Mouse (Mus musculus) lung, postnatal 4 days (tissue): ENCODE measurements around the gene Ptprm.

Experiments
- DNase-seq, 2 experiments: peaks; one replicate each; pipeline ENCODE4 v3.0.0; 2021

Gene Ptprm

GRCm38 (mm10) chr17:67055681-67056080 lies 298.6 kb downstream of the Ptprm start:
- DNase-seq: no peak

- no peak for DNase-seq
These were observed 300.1 kb downstream of the Ptprm start for GRCm38 (mm10) chr17:67054202-67054601.

GRCm38 (mm10) chr17:67052624-67053314 lies 301.5 kb downstream of the Ptprm start:
- DNase-seq: no peak

DNA sequence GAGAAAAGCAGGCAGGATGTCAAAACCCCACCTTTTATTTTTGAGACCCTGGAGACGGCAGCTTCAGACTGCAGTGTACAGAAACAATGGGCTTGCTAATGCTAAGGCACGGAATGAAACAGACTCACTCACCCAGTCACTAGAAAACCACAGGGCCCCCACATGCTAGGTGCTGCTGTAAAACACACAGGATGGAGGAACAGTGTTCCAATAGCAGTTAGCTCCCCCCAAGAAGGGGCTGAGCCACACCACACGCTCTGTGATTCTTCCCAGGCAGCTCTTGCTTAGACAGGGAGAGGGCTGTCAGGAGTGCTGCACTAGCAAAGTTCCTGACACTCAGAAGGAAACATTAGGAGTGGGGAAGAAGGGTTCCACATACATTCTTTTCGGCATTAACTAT lies 306.6 kb downstream of the Ptprm start:
- no peak for DNase-seq

GRCm38 (mm10) chr17:67038558-67038957 lies 315.7 kb downstream of the Ptprm start:
- DNase-seq: no peak

GRCm38 (mm10) chr17:67033547-67033946 lies 320.7 kb downstream of the Ptprm start:
- no peak for DNase-seq

GRCm38 (mm10) chr17:67032021-67032420 lies 322.2 kb downstream of the Ptprm start:
- DNase-seq: no peak

DNA sequence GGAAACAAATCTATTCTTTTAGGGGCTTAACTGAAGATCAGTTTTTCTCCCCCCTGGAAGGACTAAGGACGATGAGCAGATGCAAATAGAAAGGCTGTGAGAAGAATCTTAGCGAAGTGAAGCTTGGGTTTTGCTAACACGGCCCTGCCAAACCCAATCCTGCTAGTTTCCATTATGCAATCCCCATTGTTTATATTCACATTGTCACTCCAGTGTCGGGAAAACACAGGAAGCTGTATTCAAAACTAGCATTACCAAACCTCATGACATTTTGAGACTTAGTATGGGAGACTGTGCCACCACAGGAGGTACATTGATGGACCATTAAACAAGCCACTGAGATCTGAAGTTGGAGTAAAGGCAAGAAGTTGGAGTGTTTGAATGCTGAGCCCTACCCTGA lies 322.9 kb downstream of the Ptprm start:
- no peak for DNase-seq

DNA sequence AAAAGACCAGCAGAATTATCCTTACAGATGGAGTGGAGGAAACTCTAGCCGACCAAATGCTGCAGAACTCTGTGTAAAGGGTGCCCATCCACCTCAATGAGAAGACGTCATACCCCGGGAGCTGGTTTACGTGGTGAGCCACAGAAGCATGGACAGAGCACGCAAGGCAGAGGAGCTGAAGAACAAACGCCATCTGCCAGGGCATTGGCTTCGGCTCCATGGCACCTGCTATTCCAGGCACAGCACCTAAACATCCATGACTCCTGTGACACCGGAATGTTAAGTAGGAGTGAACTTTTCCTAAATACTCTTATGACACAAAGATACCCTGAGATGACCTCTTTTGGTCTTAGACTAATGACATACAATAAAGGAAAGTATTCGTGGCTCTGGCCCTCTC lies 327.0 kb downstream of the Ptprm start:
- no peak for DNase-seq

DNA sequence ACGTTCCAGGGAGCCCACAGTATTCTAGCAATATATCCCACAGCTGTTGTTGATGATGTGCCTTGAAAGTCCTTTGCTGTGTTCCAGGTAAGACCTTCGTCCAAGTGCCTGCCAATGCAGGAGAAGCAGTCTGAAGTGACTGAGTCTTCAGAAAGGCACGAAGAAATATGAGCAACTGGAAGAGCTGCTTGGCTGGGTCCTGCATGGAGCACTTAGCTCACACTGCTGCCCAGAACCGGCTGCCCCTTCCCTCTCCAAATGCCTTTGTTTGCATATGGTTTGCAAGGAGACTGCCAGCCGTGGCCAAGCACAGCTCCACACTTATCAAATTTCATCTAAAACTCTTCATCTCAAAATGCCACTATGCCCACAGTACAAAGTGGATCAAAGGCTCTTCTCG lies 337.8 kb downstream of the Ptprm start:
- DNase-seq: peak in 1 of 2 experiments; percentile 26

DNA sequence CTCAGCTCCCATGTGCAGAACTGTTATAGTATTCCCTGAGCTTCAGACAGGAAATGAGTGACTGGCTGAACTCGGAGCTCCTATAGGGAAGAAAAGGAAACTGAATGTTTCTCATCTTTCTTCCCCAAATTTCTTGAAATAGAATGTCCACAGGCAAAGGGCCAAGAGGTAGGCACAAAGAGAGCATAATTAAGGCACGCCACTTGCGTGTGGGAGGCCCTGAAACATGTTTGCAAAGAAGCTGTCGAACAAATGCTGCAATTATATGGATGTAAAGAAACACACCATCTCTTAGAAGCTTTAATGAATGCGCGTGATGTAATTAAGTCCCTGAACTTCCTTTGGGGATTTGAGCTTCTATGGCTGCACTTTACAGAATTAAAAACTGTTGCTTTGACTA lies 341.0 kb downstream of the Ptprm start:
- DNase-seq: no peak

- no peak for DNase-seq
These were observed 342.2 kb downstream of the Ptprm start for GRCm38 (mm10) chr17:67011836-67012583.

- DNase-seq: no peak
These were observed 344.1 kb downstream of the Ptprm start for GRCm38 (mm10) chr17:67010136-67010535.

- DNase-seq: no peak
These were observed 346.1 kb downstream of the Ptprm start for GRCm38 (mm10) chr17:67008137-67008536.

DNA sequence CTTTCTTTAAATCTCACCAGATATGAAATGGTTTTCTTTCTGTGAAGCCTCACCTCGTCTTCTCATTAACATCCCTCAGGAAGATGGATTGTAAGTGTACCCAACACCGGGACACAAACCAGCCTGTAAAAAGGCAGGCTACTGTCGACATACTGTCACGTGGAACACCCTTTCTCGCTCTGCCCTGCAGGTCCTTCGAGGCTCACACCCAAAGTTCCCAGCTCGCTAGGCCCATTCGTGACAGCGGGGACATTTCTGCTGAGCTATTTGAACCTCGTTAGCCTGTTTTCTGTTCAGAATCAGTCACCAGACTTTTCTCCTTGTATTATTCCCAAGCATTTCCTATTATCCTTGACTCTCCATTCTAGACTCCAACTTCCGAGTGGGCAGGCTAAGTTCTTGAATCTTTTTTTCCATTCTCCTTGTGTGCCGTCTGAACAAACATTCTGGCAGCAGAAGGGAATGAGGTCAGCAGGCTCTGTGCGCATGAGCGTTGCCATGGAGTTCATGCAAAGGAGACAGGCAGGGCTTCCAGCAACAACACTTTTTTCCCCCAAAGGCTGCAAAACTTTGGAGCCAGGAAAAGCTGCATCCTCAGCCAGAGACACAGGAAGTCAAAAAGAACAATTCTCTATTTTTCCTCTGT lies 347.4 kb downstream of the Ptprm start:
- peak; percentile 86 to 89 for DNase-seq

DNA sequence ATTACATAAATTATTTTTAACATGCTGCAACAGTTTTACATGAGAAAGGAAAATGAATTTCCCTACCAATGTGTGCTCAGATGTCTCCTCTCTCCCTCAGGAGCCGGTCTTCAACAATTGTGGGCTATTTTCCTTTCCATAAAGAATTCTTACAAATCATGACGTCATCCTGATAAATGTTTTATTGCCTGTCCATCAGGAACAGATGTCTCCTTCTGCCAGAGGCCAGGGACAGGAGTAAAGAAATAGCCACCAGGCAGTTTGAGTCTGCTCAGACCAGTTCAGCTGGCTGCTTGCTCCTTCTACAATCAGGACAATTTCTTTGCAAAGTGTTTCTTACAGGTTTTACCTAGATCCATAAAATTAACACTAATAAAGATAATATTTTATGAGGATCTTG lies 357.4 kb downstream of the Ptprm start:
- DNase-seq: no peak

GRCm38 (mm10) chr17:66996016-66996415 lies 358.2 kb downstream of the Ptprm start:
- no peak for DNase-seq

DNA sequence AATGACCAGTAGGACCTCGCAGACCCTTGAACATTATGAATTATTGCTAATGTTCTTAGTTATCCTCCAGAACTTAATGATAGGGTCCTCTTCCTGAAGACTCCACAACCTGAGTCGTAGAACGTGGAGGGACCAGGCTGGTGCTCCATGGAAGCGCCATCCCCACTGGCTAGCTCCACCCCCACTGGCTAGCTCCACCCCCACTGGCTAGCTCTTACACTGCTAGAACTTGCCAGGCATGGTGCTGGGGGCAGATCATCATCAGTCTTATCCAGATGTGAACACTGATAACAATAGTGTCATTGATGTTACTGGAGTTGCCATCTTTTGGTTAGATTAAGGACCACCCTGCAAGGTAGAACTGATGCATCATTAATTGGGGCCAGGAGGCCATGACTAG lies 362.4 kb downstream of the Ptprm start:
- no peak for DNase-seq

GRCm38 (mm10) chr17:66990761-66991160 lies 363.5 kb downstream of the Ptprm start:
- DNase-seq: no peak

GRCm38 (mm10) chr17:66988014-66988413 lies 366.2 kb downstream of the Ptprm start:
- DNase-seq: no peak

DNA sequence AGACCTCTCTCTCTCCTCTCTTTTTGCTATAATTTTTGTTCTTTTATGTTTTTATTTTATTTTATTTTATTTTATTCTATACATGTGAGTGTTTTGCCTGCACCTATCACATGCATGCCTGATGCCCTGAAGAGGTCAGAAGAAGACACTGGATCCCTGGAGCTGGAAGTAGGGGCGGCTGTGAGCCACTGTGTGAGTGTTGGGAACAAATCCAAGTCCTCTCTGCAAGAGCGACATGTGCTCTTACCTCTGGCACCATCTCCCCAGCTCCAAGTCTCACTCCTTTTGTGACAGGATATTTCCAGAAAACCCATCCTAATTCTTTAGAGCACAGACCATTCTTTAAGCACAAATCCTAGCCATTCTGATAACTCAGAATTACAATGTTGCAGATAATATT lies 372.6 kb downstream of the Ptprm start:
- no peak for DNase-seq

GRCm38 (mm10) chr17:66979971-66980370 lies 374.3 kb downstream of the Ptprm start:
- DNase-seq: no peak

DNA sequence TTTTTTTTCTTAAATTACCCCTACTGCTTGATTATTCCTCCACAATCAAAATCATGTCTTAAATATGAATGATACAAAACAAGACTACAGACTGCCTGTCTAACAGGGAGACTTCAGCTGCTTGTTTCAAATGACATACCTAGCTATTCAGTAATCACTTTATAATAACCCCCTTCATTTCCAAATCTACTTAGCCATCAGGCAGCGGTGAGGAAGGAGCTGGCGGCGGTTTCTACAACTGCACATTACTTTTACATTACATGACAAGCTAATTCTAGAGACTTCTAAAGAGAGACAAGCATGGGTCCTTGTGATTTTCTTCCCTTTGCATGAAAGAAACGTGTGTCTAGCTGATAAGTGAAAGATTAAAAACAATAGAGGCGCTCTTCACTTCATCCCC lies 377.8 kb downstream of the Ptprm start:
- no peak for DNase-seq

DNA sequence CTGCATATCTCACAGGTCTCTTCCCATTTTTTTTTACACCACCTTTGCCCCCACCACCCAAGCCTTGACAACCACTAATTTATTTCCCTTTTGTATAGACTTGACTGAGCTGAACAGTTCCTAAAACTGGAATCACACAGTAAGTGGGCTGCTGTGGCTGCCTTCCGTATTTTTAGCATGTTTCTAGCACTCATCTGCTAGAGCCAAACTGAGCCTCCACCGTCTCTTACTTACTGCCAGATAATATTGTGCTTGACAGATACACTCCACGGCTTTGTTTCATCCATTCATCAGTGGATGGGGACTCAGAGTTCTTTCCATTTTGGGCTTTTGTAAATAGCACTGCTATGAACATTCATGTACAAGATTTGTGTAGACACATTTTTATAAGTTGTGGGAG lies 381.3 kb downstream of the Ptprm start:
- DNase-seq: no peak
